In genomic region chr17:79584246-79584800, GRCm38 (mm10) we compare ENCODE assay signal across 18 mouse cellular contexts. TPM values are rescaled to one million over a fixed set of nuclear protein-coding genes. Genes with fewer than 3 reads are reported as not detected.
A peak's percentile ranks its signal among the peaks of the same experiment; 100 is the strongest.
DNase-seq lines count a peak whose midpoint lies in the region; TF ChIP-seq lines count a peak whose summit lies in the region.
"Had no signal": no experiment of that assay in that cellular context is flagged by ENCODE, and none has a peak within 500 bp of the region (broad histone marks: within the 10 kb centered on the region; RNA-seq: fewer than 3 reads in every experiment).

No protein-coding gene starts in this region.

- DNase-seq in adrenal gland, adult (ENCODE audit: inconsistent age in 2 of 2, low spot score in 1 of 2) = peak; percentile 37 to 84
- DNase-seq in adrenal gland, postnatal 25 days = no peak
- peak; percentile 66 for DNase-seq in CH12.LX (ENCODE audit: extremely low read depth)
- peak; percentile 41 for DNase-seq in induced T-regulatory cell, adult 2 months (ENCODE audit: low read depth)
- peak; percentile 22 to 50 for DNase-seq in natural killer cell, adult 2 months (ENCODE audit: low spot score in 2 of 2)
- DNase-seq in heart, postnatal 36 days = no peak
- no peak for DNase-seq in layer of hippocampus, adult 11-12 months (ENCODE audit: low spot score)
- DNase-seq in heart, adult 9 months (ENCODE audit: low spot score in 2 of 2) = no peak
- DNase-seq: cerebellum, adult 9-11 months; gastrocnemius, postnatal 25 days; right cerebral cortex, adult 18-20 months; thymus, postnatal 25 days had no signal

- no peaks in the 10 kb centered on the region for H3K9me3 ChIP-seq in CH12.LX (replicated peaks; ENCODE audit: low read length)
- H3K9me3 ChIP-seq: embryonic facial prominence, embryonic 12.5 days; heart, embryonic 10.5 days; hindbrain, embryonic 13.5 days; kidney, embryonic 15.5 days; limb, embryonic 15.5 days had no signal

- TF ChIP-seq POLR2A in CH12.LX (IDR thresholded peaks at IDR 0.05; ENCODE audit: low read depth, low read length) = no peak

- no peaks in the 10 kb centered on the region for H3K36me3 ChIP-seq in CH12.LX (replicated peaks in 1 of 2; ENCODE audit: control insufficient read depth in 1 of 2, insufficient read depth in 1 of 2, low read length in 1 of 2)
- H3K36me3 ChIP-seq: embryonic facial prominence, embryonic 12.5 days; heart, embryonic 10.5 days; hindbrain, embryonic 13.5 days; kidney, embryonic 15.5 days; limb, embryonic 15.5 days had no signal

- H3K27me3 ChIP-seq in CH12.LX (replicated peaks) = no peaks in the 10 kb centered on the region
- H3K27me3 ChIP-seq: embryonic facial prominence, embryonic 12.5 days; hindbrain, embryonic 13.5 days; kidney, embryonic 15.5 days; limb, embryonic 15.5 days; Patski had no signal

- H3K4me2 ChIP-seq in CH12.LX (ENCODE audit: insufficient read depth, low read depth, poor library complexity, severe bottlenecking) = peak overlapping the region; percentile 46
- H3K4me2 ChIP-seq: embryonic facial prominence, embryonic 12.5 days; hindbrain, embryonic 13.5 days; kidney, embryonic 15.5 days; limb, embryonic 15.5 days had no signal

- no peaks in the 10 kb centered on the region for H3K79me2 ChIP-seq in CH12.LX (replicated peaks; ENCODE audit: control insufficient read depth, extremely low read depth, insufficient read depth, poor library complexity, severe bottlenecking)

- TF ChIP-seq EP300 in CH12.LX (IDR thresholded peaks at IDR 0.05; ENCODE audit: low read length) = peak; percentile 57; the same call in 1 of the 2 replicates

- intact Hi-C loops in heart, postnatal 36 days (cut with DNase I) = no loop called here

- in situ Hi-C loops in CH12.LX (cut with MboI; ENCODE audit: low pct_ligation_motif_present, low pct_unique_long_range_greater_than_20kb, low sequenced_read_pairs) = loop anchor here (5.0 kb wide), 1 partner anchor 472 kb away; no protein-coding TSS in a partner anchor

- TF ChIP-seq RAD21 in CH12.LX (IDR thresholded peaks at IDR 0.05; ENCODE audit: low read depth, low read length) = no peak

- peaks cover 7 to 22% of the 10 kb centered on the region in 2 experiments; a peak in 3 of 4 replicates for H3K4me1 ChIP-seq in CH12.LX (ENCODE audit: control insufficient read depth in 1 of 2, insufficient read depth in 2 of 2)
- H3K4me1 ChIP-seq: embryonic facial prominence, embryonic 12.5 days; hindbrain, embryonic 13.5 days had no signal

- H3K27ac ChIP-seq in CH12.LX (ENCODE audit: insufficient read depth, low read depth) = no peak overlapping the region
- H3K27ac ChIP-seq: embryonic facial prominence, embryonic 12.5 days; heart, embryonic 10.5 days; hindbrain, embryonic 13.5 days; kidney, embryonic 15.5 days; limb, embryonic 15.5 days had no signal

- dilution Hi-C loops in CH12.LX (cut with MboI; ENCODE audit: extremely low pct_ligation_motif_present, extremely low pct_unique_long_range_greater_than_20kb, low sequenced_read_pairs) = no loop called here

- no peak for TF ChIP-seq CTCF in CH12.LX (conservative IDR thresholded peaks at IDR 0.05 in 1 of 2, IDR thresholded peaks at IDR 0.05 in 1 of 2; ENCODE audit: low read depth in 2 of 2, low read length in 2 of 2)

- no peak overlapping the region for H3K9ac ChIP-seq in CH12.LX (ENCODE audit: insufficient read depth, low read depth)
- H3K9ac ChIP-seq: embryonic facial prominence, embryonic 12.5 days; hindbrain, embryonic 13.5 days; kidney, embryonic 15.5 days; limb, embryonic 15.5 days had no signal

- no peak overlapping the region for H3K4me3 ChIP-seq in CH12.LX (replicated peaks in 1 of 3; ENCODE audit: low read depth in 2 of 3, low read length in 2 of 3, poor library complexity in 1 of 3)
- H3K4me3 ChIP-seq: embryonic facial prominence, embryonic 12.5 days; heart, embryonic 10.5 days; hindbrain, embryonic 13.5 days; kidney, embryonic 15.5 days; limb, embryonic 15.5 days had no signal

TF ChIP-seq in CH12.LX, 34 proteins besides CTCF, POLR2A, EP300 and RAD21:
- TF ChIP-seq PAX5 (IDR thresholded peaks at IDR 0.05; ENCODE audit: low read length) (no peak), ZC3H11A (IDR thresholded peaks at IDR 0.05; ENCODE audit: low read depth, low read length) (no peak), UBTF (IDR thresholded peaks at IDR 0.05; ENCODE audit: low read depth, low read length) (no peak), NRF1 (IDR thresholded peaks at IDR 0.05; ENCODE audit: low read depth, low read length) (no peak), JUND (conservative IDR thresholded peaks at IDR 0.05; ENCODE audit: low read depth, low read length) (no peak), NELFE (IDR thresholded peaks at IDR 0.05; ENCODE audit: low read depth, low read length) (no peak), MAZ (IDR thresholded peaks at IDR 0.05; ENCODE audit: low read depth, low read length) (no peak; the same call in 1 of the 2 replicates), BHLHE40 (IDR thresholded peaks at IDR 0.05; ENCODE audit: low read depth, low read length) (peak; percentile 77), SIN3A (IDR thresholded peaks at IDR 0.05; ENCODE audit: low read length) (no peak), IRF4 (IDR thresholded peaks at IDR 0.05; ENCODE audit: low read depth, low read length) (peak; percentile 83), MAX (IDR thresholded peaks at IDR 0.05; ENCODE audit: low read length) (no peak), MAFK (IDR thresholded peaks at IDR 0.05; ENCODE audit: insufficient replicate concordance, low read length) (peak; percentile 80), RCOR1 (conservative IDR thresholded peaks at IDR 0.05; ENCODE audit: low read depth, low read length) (peak; percentile 66; the same call in 1 of the 2 replicates), USF1 (IDR thresholded peaks at IDR 0.05; ENCODE audit: low read depth, low read length) (no peak), KAT2A (IDR thresholded peaks at IDR 0.05; ENCODE audit: insufficient replicate concordance, low read length) (no peak), ZMIZ1 (IDR thresholded peaks at IDR 0.05; ENCODE audit: low read depth, low read length) (no peak), HCFC1 (IDR thresholded peaks at IDR 0.05; ENCODE audit: low read depth, low read length) (no peak), GABPA (IDR thresholded peaks at IDR 0.05; ENCODE audit: insufficient replicate concordance, low read depth, low read length) (no peak), USF2 (conservative IDR thresholded peaks at IDR 0.05; ENCODE audit: low read depth, low read length) (no peak), SMC3 (IDR thresholded peaks at IDR 0.05; ENCODE audit: low read depth, low read length) (no peak), MEF2A (IDR thresholded peaks at IDR 0.05; ENCODE audit: borderline replicate concordance, low read depth, low read length) (peak; percentile 64; the same call in 1 of the 2 replicates), ELF1 (IDR thresholded peaks at IDR 0.05; ENCODE audit: low read depth, low read length) (no peak), TBP (conservative IDR thresholded peaks at IDR 0.05; ENCODE audit: low read depth, low read length) (no peak), POLR2AphosphoS2 (IDR thresholded peaks at IDR 0.05; ENCODE audit: low read depth, low read length) (no peak), MYC (IDR thresholded peaks at IDR 0.05; ENCODE audit: low read depth, low read length) (peak; percentile 68; the same call in 1 of the 2 replicates), ZNF384 (IDR thresholded peaks at IDR 0.05; ENCODE audit: low read depth, low read length) (no peak), TCF12 (IDR thresholded peaks at IDR 0.05; ENCODE audit: low read depth, low read length) (peak; percentile 14; the same call in 1 of the 2 replicates), E2F4 (IDR thresholded peaks at IDR 0.05; ENCODE audit: insufficient replicate concordance, low read depth, low read length) (no peak), CHD2 (IDR thresholded peaks at IDR 0.05; ENCODE audit: low read length) (no peak), CHD1 (IDR thresholded peaks at IDR 0.05; ENCODE audit: low read depth, low read length) (no peak), JUN (IDR thresholded peaks at IDR 0.05; ENCODE audit: insufficient read depth, low read depth, low read length) (no peak), ZKSCAN1 (IDR thresholded peaks at IDR 0.05; ENCODE audit: borderline replicate concordance, low read depth, low read length) (no peak), ETS1 (conservative IDR thresholded peaks at IDR 0.05; ENCODE audit: low read depth, low read length) (peak; percentile 66), MXI1 (IDR thresholded peaks at IDR 0.05; ENCODE audit: low read depth, low read length) (peak; percentile 44; the same call in 1 of the 2 replicates)
TF ChIP-seq in CH12.LX: peak in this region for 9.

RNA-seq across cellular contexts. Expression of gene Rmdn2, which starts 27.3 kb away (rescaled TPM):
- total RNA-seq in adrenal gland, postnatal 25 days (2021) = 306 and 392 TPM in 2 replicates
- total RNA-seq in CH12.LX (2012; rRNA removed) (0.59 and 1.0 TPM in 2 replicates), CH12.LX (2014; rRNA removed) (2.2 and 3.0 TPM in 2 replicates)
- 2.2 and 3.1 TPM in 2 replicates for polyA plus RNA-seq in CH12.LX (2012; ENCODE audit: insufficient read length, low read depth)
- 10 to 100 TPM; 10.2 to 11.2 TPM for total RNA-seq in heart, postnatal 36 days (2021)

Comparison
In these comparisons a context has a peak if more than half of its experiments do, and no peak if none do; other contexts are left out.
1. DNase-seq: peak in adrenal gland, adult (2 of 2), CH12.LX (single experiment), induced T-regulatory cell, adult 2 months (single experiment) and natural killer cell, adult 2 months (2 of 2); none in adrenal gland, postnatal 25 days (single experiment), heart, postnatal 36 days (0 of 2), layer of hippocampus, adult 11-12 months (single experiment) and heart, adult 9 months (0 of 2).
2. RNA of gene Rmdn2, which starts 27.3 kb away (total RNA-seq): 306 to 392 TPM in adrenal gland, postnatal 25 days; 10.2 to 11.2 TPM in heart, postnatal 36 days and 0.59 to 3.0 TPM in CH12.LX; every median in the first group is over 10 times any median in the second.